Mouse (Mus musculus): ENCODE results near the gene Efcab6. TPM values are rescaled to one million over a fixed set of nuclear protein-coding genes. Genes with fewer than 3 reads are reported as not detected.

The Efcab6 gene
- total and polyA plus RNA-seq, 3 experiments, result not detected

GRCm38 (mm10) chr15:83845734-83846133 is 219.4 kb downstream of the Efcab6 start:
- Histone ChIP-seq H3K79me2 (replicated peaks; ENCODE audit: control insufficient read depth, extremely low read depth, insufficient read depth, poor library complexity, severe bottlenecking) (no peaks in the 10 kb centered on the region), H3K4me2 (ENCODE audit: insufficient read depth, low read depth, poor library complexity, severe bottlenecking) (no peak overlapping the region), H3K4me3 (replicated peaks in 1 of 3; ENCODE audit: low read depth in 2 of 3, low read length in 2 of 3, poor library complexity in 1 of 3) (no peak overlapping the region), H3K27me3 (replicated peaks) (peaks cover 70% of the 10 kb centered on the region), H3K27ac (ENCODE audit: insufficient read depth, low read depth) (no peak overlapping the region), H3K4me1 (ENCODE audit: control insufficient read depth in 1 of 2, insufficient read depth in 2 of 2) (no peaks in the 10 kb centered on the region), H3K9ac (ENCODE audit: insufficient read depth, low read depth) (no peak overlapping the region), H3K36me3 (replicated peaks in 1 of 2; ENCODE audit: control insufficient read depth in 1 of 2, insufficient read depth in 1 of 2, low read length in 1 of 2) (no peaks in the 10 kb centered on the region), H3K9me3 (replicated peaks; ENCODE audit: low read length) (no peaks in the 10 kb centered on the region)
- TF ChIP-seq TCF12 (IDR thresholded peaks at IDR 0.05; ENCODE audit: low read depth, low read length), result no peak
- in situ Hi-C loops (cut with MboI; ENCODE audit: low pct_ligation_motif_present, low pct_unique_long_range_greater_than_20kb, low sequenced_read_pairs), result no loop called here
- DNase-seq (ENCODE audit: extremely low read depth), result no peak
- dilution Hi-C loops (cut with MboI; ENCODE audit: extremely low pct_ligation_motif_present, extremely low pct_unique_long_range_greater_than_20kb, low sequenced_read_pairs), result no loop called here

GRCm38 (mm10) chr15:83842915-83843789 is 222.0 kb downstream of the Efcab6 start:
- Histone ChIP-seq H3K4me3 (replicated peaks in 1 of 3; ENCODE audit: low read depth in 2 of 3, low read length in 2 of 3, poor library complexity in 1 of 3) (no peak overlapping the region), H3K9me3 (replicated peaks; ENCODE audit: low read length) (no peaks in the 10 kb centered on the region), H3K79me2 (replicated peaks; ENCODE audit: control insufficient read depth, extremely low read depth, insufficient read depth, poor library complexity, severe bottlenecking) (no peaks in the 10 kb centered on the region), H3K9ac (ENCODE audit: insufficient read depth, low read depth) (no peak overlapping the region), H3K36me3 (replicated peaks in 1 of 2; ENCODE audit: control insufficient read depth in 1 of 2, insufficient read depth in 1 of 2, low read length in 1 of 2) (no peaks in the 10 kb centered on the region), H3K4me2 (ENCODE audit: insufficient read depth, low read depth, poor library complexity, severe bottlenecking) (no peak overlapping the region), H3K27ac (ENCODE audit: insufficient read depth, low read depth) (no peak overlapping the region), H3K27me3 (replicated peaks) (peaks cover 76% of the 10 kb centered on the region), H3K4me1 (ENCODE audit: control insufficient read depth in 1 of 2, insufficient read depth in 2 of 2) (no peaks in the 10 kb centered on the region)
- no peak for DNase-seq (ENCODE audit: extremely low read depth)
- in situ Hi-C loops (cut with MboI; ENCODE audit: low pct_ligation_motif_present, low pct_unique_long_range_greater_than_20kb, low sequenced_read_pairs), result no loop called here
- dilution Hi-C loops (cut with MboI; ENCODE audit: extremely low pct_ligation_motif_present, extremely low pct_unique_long_range_greater_than_20kb, low sequenced_read_pairs), result no loop called here
- no peak for TF ChIP-seq JUN (IDR thresholded peaks at IDR 0.05; ENCODE audit: insufficient read depth, low read depth, low read length)
- TF ChIP-seq USF2 (conservative IDR thresholded peaks at IDR 0.05; ENCODE audit: low read depth, low read length), result no peak
- TF ChIP-seq ELF1 (IDR thresholded peaks at IDR 0.05; ENCODE audit: low read depth, low read length), result no peak
- no peak for TF ChIP-seq PAX5 (IDR thresholded peaks at IDR 0.05; ENCODE audit: low read length)
- TF ChIP-seq MAFK (IDR thresholded peaks at IDR 0.05; ENCODE audit: insufficient replicate concordance, low read length), result no peak
- TF ChIP-seq NRF1 (IDR thresholded peaks at IDR 0.05; ENCODE audit: low read depth, low read length), result no peak
- TF ChIP-seq NELFE (IDR thresholded peaks at IDR 0.05; ENCODE audit: low read depth, low read length), result no peak
- TF ChIP-seq ZC3H11A (IDR thresholded peaks at IDR 0.05; ENCODE audit: low read depth, low read length), result no peak
- TF ChIP-seq JUND (conservative IDR thresholded peaks at IDR 0.05; ENCODE audit: low read depth, low read length), result no peak
- TF ChIP-seq RCOR1 (conservative IDR thresholded peaks at IDR 0.05; ENCODE audit: low read depth, low read length), result no peak
- no peak for TF ChIP-seq POLR2AphosphoS2 (IDR thresholded peaks at IDR 0.05; ENCODE audit: low read depth, low read length)
- no peak for TF ChIP-seq USF1 (IDR thresholded peaks at IDR 0.05; ENCODE audit: low read depth, low read length)
- no peak for TF ChIP-seq BHLHE40 (IDR thresholded peaks at IDR 0.05; ENCODE audit: low read depth, low read length)
- TF ChIP-seq TCF12 (IDR thresholded peaks at IDR 0.05; ENCODE audit: low read depth, low read length), result no peak
- no peak for TF ChIP-seq ZMIZ1 (IDR thresholded peaks at IDR 0.05; ENCODE audit: low read depth, low read length)
- no peak for TF ChIP-seq MAZ (IDR thresholded peaks at IDR 0.05; ENCODE audit: low read depth, low read length)
